Mouse (Mus musculus) left cerebral cortex, postnatal 36 days (tissue): ENCODE data around the gene Mill2. TPM values are rescaled to one million over a fixed set of nuclear protein-coding genes. Genes with fewer than 3 reads are reported as not detected.
"Not testable (repeated sequence)": the region's sequence is repeated elsewhere in the genome, so short reads cannot be mapped to it uniquely, and the experiment has no call there.

Source experiments
- DNase-seq, 2 experiments: peaks; one replicate each; pipeline ENCODE4 v3.0.0; 2021 to 2022; ENCODE audit warnings: low spot score in 2 of 2, mixed read lengths in 1 of 2
- intact Hi-C: fragments of 180-260 bp; cut with DNase I; formaldehyde crosslinking; loops from one replicate; pipeline ENCODE4 v1.15.1; 2025
- total RNA-seq, 2 experiments: library from RNA; stranded (reverse); gene quantifications; 2 replicates each; pipeline ENCODE4 v1.2.3; 2021

The Mill2 gene
- 1 to 10 TPM; 1.2 to 3.0 TPM for total RNA-seq

DNA sequence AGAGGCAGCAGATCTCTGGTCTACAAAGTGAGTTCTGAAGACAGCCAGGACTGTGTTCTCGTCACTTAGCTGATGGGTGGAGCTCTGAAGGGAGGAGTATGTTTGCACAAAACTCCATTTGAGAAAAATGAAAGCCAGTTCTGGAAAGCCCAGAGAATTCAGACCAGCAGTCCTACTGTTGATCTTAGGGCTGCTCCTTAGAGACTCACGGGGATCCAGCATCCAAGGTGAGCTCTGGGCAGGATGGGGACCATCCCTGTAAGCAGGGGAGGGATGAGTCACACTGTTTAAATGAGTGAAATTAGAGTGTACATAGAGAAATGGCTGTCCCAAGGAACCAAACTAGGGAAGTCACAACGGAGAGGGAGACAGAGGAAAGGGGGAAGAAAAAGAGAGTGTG, at the start of gene Mill2:
Gene Mill2 (plus strand): TSS at position 102 of the 400 bp plus-strand sequence.
- intact Hi-C loops, result no loop called here
- peak in 1 of 2 experiments; percentile 3 for DNase-seq

DNA sequence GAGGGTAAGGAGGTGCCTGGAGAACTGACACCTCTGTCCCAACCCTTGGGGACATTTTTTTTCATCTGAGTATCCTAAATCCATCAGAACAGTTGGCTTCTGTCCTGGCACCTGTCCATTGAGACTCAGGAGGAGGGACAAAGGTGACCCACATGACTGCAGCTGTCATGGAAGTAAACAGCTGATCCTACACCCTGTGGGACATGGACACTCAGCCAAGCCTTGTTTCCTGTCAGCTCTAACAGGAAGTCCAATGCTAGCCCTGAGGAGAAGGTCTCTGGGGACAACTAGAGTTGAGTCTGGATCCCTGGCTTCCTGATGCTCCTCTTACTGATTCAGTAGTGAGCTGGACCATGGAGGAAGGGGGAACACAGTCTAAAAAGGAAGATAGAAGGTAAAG, 49.1 kb upstream of the Mill2 start:
- intact Hi-C loops, DNase-seq: not testable (repeated sequence)

GRCm38 (mm10) chr7:18798420-18798819, 41.3 kb upstream of the Mill2 start, which contains the start of gene Psg19:
Psg19 (minus strand) TSS chr7:18798520.
- DNase-seq, result no peak
- intact Hi-C loops, result no loop called here

DNA sequence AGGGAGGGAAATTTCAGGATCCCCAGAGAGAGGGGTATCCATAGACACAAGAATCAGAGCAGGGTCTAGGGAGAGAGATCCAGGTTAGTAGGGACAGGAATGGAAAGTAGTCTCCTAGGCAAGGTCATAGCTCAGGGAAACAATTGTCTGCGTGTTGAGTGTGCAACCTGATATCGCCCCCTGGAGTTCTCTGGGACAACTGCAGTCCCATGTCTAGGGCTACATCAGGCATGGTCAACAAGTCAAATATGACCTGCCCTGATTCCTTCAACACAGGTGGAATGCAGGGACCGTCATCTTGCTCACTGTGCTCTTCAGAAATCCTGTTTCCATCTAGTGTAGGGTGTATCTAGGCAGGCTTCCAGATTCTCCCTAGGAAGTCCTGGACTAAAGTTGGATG, 40.6 kb upstream of the Mill2 start:
- DNase-seq, result no peak
- intact Hi-C loops, result no loop called here

- DNase-seq, result no peak
- intact Hi-C loops, result no loop called here
Measured at GRCm38 (mm10) chr7:18803526-18803925, 36.2 kb upstream of the Mill2 start.

GRCm38 (mm10) chr7:18818301-18818700, 21.5 kb upstream of the Mill2 start:
- no peak for DNase-seq
- intact Hi-C loops, result no loop called here

DNA sequence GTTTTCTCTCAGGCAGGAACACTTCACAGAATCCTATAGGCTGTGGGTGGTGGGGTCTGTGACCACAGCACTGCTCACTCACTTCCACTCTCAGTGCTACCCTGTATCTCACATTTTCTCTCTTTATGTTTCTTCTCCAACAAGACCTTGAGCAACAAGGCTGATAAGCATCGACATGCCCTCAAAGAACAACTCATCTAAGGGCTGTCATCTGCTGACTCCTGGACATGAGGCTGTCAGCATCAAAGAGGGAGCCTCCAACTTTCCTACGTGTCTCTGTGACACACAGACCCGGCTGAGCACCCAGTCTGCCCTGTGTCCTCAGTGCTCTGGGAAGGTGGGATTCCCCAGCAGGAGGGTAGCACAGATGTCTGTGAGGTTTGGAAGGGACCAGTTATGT, 18.3 kb upstream of the Mill2 start, which contains the start of gene Psg17:
Gene Psg17 (minus strand): TSS at position 101 of the 400 bp plus-strand sequence.
- intact Hi-C loops, result no loop called here
- DNase-seq, result no peak

DNA sequence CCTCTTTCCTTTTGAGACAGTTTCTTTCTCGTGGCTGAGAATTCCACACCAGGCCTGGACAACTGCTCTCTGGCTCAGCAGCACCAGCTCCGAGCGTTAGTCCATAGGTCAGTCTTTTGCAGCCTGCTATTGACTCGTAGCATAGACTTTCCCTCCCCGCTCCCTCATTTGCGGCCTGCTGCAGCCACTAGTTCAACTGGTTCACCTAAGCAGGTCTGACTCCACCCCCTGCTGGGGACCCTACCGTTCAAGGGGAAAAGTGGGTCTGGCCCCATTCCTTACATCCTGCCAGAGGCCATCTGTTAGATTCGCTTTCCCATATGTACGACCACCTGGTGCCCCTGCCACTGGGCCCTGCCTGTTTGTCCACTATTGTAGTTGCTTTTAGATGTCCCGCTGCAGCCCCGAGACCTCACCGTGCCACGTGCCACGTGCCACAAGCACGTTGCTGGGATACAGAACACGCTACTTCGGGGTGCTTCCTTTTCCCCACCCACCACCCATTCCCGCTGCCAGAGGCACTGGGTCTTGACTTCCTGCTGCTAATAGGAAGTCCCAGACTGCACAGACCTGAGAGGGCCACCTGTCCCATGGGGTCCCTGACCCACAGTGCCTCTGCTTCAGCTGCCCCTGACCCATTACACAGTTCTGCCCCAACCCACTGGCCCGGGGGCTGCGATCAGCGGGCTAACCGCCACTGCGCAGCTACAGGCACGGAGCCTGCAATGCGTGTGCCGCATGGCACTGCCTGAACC, 11.8 kb upstream of the Mill2 start:
- DNase-seq, result no peak
- intact Hi-C loops, result no loop called here

- intact Hi-C loops, result no loop called here
- DNase-seq, result no peak
Measured at GRCm38 (mm10) chr7:18828592-18828991, 11.2 kb upstream of the Mill2 start.

- intact Hi-C loops, result no loop called here
- DNase-seq, result no peak
Measured at GRCm38 (mm10) chr7:18829545-18829944, 10.2 kb upstream of the Mill2 start.

DNA sequence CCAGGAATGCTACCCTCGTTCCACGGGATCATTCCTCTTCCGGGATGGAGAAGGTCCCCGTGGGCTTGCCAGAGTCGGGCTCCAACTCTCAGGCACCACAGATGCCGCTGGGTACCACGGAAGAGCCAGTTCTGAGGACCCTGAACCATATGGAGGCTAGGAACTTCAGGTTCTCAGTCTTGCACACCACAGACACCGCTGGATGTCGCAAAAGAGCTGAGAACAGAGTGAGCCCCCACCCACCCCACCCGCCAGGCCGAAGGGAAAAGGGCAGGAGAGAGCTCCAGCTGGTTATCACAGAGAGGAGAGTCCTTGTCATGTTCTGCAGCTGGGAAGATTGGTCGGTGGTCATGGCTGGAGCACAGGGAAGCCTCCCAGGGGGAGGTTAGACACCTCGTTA, 7.5 kb upstream of the Mill2 start:
- DNase-seq, result no peak
- intact Hi-C loops, result loop anchor here (2.0 kb wide), 1 partner anchor 41 kb away; no protein-coding TSS in a partner anchor

- peak; percentile 7 to 9 for DNase-seq
- intact Hi-C loops, result no loop called here
Measured at GRCm38 (mm10) chr7:18840386-18841173, 814 bp downstream of the Mill2 start.

DNA sequence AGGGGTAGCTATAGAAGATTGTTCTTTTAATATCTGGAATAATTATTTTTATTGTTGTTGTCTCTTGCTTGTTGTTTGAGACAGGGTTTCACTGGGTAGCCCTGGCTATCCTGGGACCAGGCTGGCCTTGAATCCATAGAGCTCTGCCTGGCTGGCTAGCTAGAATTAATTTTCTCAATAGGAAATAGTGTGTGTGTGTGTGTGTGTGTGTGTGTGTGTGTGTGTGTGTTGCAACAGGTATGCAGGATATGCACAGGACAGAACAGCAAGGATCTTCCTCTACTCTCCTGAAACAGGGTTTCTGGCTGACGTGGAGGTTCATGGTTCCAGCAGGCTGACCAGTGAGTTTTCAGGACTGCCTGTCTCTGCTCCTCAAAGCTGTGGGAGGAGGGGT, 1.4 kb downstream of the Mill2 start:
- intact Hi-C loops, result no loop called here

DNA sequence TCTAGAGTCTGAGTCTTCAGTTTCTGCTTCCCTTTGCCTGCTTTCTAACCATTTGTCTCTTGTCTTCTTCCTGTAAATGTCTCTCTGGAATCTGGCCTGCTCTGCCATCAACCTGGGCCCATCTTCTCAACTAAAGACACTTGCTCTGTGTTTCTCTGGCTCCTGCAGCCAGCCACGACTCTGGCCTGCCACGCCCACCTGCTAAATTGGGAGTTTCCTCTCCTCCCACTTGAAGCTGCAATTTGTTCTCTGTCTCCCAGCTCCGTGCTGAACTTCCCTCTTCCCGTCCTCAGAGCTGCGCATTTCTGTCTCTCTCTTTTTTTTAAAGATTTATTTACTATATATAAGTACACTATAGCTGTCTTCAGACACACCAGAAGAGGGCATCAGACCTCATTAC, 5.0 kb downstream of the Mill2 start:
- DNase-seq, result no peak
- intact Hi-C loops, result no loop called here

More for the DNA sequence above, 1.4 kb downstream of the Mill2 start:
- DNase-seq, result no peak

DNA sequence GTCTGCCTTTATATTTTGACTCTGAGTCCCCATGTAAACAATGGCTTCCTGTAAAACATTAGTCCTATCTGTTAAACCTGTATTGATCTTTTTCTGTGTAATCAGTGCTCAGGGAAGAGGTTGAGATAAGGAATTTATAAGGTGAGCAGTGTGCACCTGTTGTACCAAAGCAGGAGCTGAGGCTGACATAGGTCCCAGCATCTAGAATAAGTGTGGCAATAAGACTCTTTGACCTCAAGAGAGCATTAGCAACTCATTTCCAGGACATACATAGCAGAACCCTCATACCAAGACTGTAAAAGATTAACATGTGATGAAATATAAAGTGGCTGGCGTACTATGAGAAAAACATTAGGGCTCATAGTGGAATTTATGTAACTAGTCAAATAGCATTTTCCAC, 8.6 kb downstream of the Mill2 start:
- DNase-seq, result no peak
- intact Hi-C loops, result no loop called here

- intact Hi-C loops, result no loop called here
- no peak for DNase-seq
Measured at GRCm38 (mm10) chr7:18858310-18858916, 18.6 kb downstream of the Mill2 start.

DNA sequence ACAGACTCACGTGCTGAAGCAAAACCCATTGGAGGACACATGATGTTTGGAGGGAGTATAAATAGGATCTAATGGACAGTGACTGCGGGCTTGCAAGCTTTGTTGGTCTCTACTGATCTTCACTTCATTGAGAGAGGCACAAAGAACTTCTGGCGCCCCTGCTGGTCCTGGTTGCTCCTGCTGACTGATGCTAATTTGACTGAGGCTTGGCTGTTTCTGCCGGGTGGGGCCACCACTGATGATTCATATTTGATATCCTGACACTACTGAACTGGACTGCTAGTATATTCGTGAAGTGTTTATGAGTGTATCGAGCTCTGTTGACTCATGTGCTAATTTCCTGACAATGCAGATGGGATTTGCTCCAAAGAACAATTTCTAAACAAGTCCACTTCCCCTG, 23.0 kb downstream of the Mill2 start:
- intact Hi-C loops, result loop anchor here (10.0 kb wide), 1 partner anchor 1788 kb away; the partner anchor contains the start of gene Psg16
- DNase-seq, result no peak

GRCm38 (mm10) chr7:18868491-18868890, 28.7 kb downstream of the Mill2 start:
- DNase-seq, result no peak
- intact Hi-C loops, result loop anchor here (10.0 kb wide), 1 partner anchor 1794 kb away; the partner anchor contains the start of gene Psg16

- intact Hi-C loops, result loop anchor here (5.0 kb wide), 1 partner anchor 659 kb away; no protein-coding TSS in a partner anchor
- not testable (repeated sequence) for DNase-seq
Measured at GRCm38 (mm10) chr7:18871031-18871430, 31.3 kb downstream of the Mill2 start, which contains the start of gene Pglyrp1. Pglyrp1 (plus strand) TSS chr7:18871331.
